Mouse (Mus musculus): ENCODE results near the gene Itga9. TPM values are rescaled to one million over a fixed set of nuclear protein-coding genes. Genes with fewer than 3 reads are reported as not detected.

Itga9 gene
- polyA plus RNA-seq, 1 experiment from 2014 or later: 6.3 TPM

- no peak overlapping the region for H3K9ac ChIP-seq (ENCODE audit: low read depth, low read length)
- no peaks in the 10 kb centered on the region for H3K4me1 ChIP-seq (replicated peaks; ENCODE audit: control insufficient read depth, insufficient read depth, low read length)
- DNase-seq (ENCODE audit: low spot score) (no peak), ATAC-seq (ENCODE audit: low FRiP score) (no peak)
- no peaks in the 10 kb centered on the region for H3K36me3 ChIP-seq (ENCODE audit: control insufficient read depth, insufficient read depth, low read length)
- no peak overlapping the region for H3K27ac ChIP-seq (ENCODE audit: low read depth, low read length)
- H3K4me3 ChIP-seq (ENCODE audit: low read depth, low read length): no peak overlapping the region
- 78% methylated on average over 3 of the region's 3 CpGs for WGBS
- no peaks in the 10 kb centered on the region for H3K27me3 ChIP-seq (ENCODE audit: control insufficient read depth, insufficient read depth, low read length)
- H3K4me2 ChIP-seq (replicated peaks; ENCODE audit: low read depth, low read length): no peak overlapping the region
- H3K9me3 ChIP-seq (ENCODE audit: control insufficient read depth, low read length): no peaks in the 10 kb centered on the region; the same call in 1 of the 2 replicates
These were observed 59.6 kb downstream of the Itga9 start for GRCm38 (mm10) chr9:118666069-118666468.

DNA sequence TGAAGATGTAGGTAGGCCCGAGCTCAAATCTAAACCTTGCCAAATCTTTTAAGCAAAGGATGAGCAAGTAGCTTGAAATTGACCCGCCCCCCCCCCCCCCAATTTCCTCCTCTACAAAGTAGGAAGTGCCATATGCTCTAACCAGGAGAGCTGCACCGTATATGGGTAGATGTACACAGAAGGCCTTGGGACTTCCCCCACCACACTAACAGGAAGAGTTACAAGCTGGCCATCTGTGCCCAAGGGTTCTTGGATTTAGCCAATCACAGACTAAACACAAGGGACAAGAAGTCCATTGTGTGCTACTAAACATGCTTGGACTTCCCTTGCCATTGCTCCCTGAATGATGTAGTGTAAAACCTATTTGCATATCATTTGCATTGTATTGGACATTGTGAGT lies 63.2 kb downstream of the Itga9 start:
- no peak overlapping the region for H3K9ac ChIP-seq (ENCODE audit: low read depth, low read length)
- no peak overlapping the region for H3K4me3 ChIP-seq (ENCODE audit: low read depth, low read length)
- no peak overlapping the region for H3K27ac ChIP-seq (ENCODE audit: low read depth, low read length)
- DNase-seq (ENCODE audit: low spot score) (no peak), ATAC-seq (ENCODE audit: low FRiP score) (no peak)
- no peaks in the 10 kb centered on the region; the same call in 1 of the 2 replicates for H3K9me3 ChIP-seq (ENCODE audit: control insufficient read depth, low read length)
- no peaks in the 10 kb centered on the region for H3K27me3 ChIP-seq (ENCODE audit: control insufficient read depth, insufficient read depth, low read length)
- H3K4me1 ChIP-seq (replicated peaks; ENCODE audit: control insufficient read depth, insufficient read depth, low read length): no peaks in the 10 kb centered on the region
- H3K4me2 ChIP-seq (replicated peaks; ENCODE audit: low read depth, low read length): no peak overlapping the region
- 69% methylated on average over 3 of the region's 3 CpGs for WGBS
- no peaks in the 10 kb centered on the region for H3K36me3 ChIP-seq (ENCODE audit: control insufficient read depth, insufficient read depth, low read length)

GRCm38 (mm10) chr9:118674277-118674676 lies 67.8 kb downstream of the Itga9 start:
- no peak overlapping the region for H3K9ac ChIP-seq (ENCODE audit: low read depth, low read length)
- ATAC-seq (ENCODE audit: low FRiP score) (no peak), DNase-seq (ENCODE audit: low spot score) (no peak)
- H3K36me3 ChIP-seq (ENCODE audit: control insufficient read depth, insufficient read depth, low read length): no peaks in the 10 kb centered on the region
- H3K4me2 ChIP-seq (replicated peaks; ENCODE audit: low read depth, low read length): no peak overlapping the region
- 72% methylated on average over 12 of the region's 12 CpGs for WGBS
- no peaks in the 10 kb centered on the region for H3K27me3 ChIP-seq (ENCODE audit: control insufficient read depth, insufficient read depth, low read length)
- H3K4me3 ChIP-seq (ENCODE audit: low read depth, low read length): no peak overlapping the region
- no peak overlapping the region for H3K27ac ChIP-seq (ENCODE audit: low read depth, low read length)
- 0 out of 2 replicates have a peak, but pooled peaks cover 4% of the 10 kb centered on the region for H3K4me1 ChIP-seq (replicated peaks; ENCODE audit: control insufficient read depth, insufficient read depth, low read length)
- H3K9me3 ChIP-seq (ENCODE audit: control insufficient read depth, low read length): no peaks in the 10 kb centered on the region; the same call in 1 of the 2 replicates

- no peak overlapping the region for H3K9ac ChIP-seq (ENCODE audit: low read depth, low read length)
- H3K4me1 ChIP-seq (replicated peaks; ENCODE audit: control insufficient read depth, insufficient read depth, low read length): 0 out of 2 replicates have a peak, but pooled peaks cover 4% of the 10 kb centered on the region
- DNase-seq (ENCODE audit: low spot score) (peak; percentile 36), ATAC-seq (ENCODE audit: low FRiP score) (no peak)
- 86% methylated on average over 19 of the region's 22 CpGs for WGBS
- H3K9me3 ChIP-seq (ENCODE audit: control insufficient read depth, low read length): no peaks in the 10 kb centered on the region; the same call in 1 of the 2 replicates
- no peak overlapping the region for H3K27ac ChIP-seq (ENCODE audit: low read depth, low read length)
- H3K27me3 ChIP-seq (ENCODE audit: control insufficient read depth, insufficient read depth, low read length): no peaks in the 10 kb centered on the region
- no peak overlapping the region for H3K4me3 ChIP-seq (ENCODE audit: low read depth, low read length)
- no peak overlapping the region for H3K4me2 ChIP-seq (replicated peaks; ENCODE audit: low read depth, low read length)
- H3K36me3 ChIP-seq (ENCODE audit: control insufficient read depth, insufficient read depth, low read length): no peaks in the 10 kb centered on the region
These were observed 68.3 kb downstream of the Itga9 start for GRCm38 (mm10) chr9:118674761-118675160.

DNA sequence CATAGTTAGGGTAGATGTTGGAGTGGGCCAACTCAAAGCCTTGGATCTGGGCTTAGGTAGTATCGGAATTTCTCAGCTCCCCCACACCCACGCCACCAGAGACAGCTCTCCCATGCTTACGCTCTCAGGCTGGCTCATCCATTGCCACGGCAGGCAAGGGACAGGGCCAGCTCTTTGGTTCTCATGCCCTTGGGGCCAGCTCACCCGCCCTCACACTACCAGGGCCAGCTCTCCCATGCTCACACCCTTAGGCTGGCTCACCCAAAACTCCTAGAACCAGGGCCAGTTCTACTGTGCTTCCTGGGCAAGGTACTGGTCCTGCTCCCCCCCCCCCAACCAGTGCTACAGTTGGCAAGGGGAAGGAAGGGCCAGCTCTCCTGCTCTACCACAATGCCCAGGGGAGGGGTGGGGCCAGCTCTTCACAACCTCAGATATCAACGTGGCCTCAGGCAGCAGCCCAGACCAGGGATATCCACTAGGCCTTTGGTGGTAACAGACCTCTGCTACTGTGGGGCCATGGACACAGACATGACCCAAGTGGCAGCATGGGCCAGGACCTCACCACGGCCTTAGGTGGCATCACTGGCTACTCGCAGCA lies 69.2 kb downstream of the Itga9 start:
- H3K9me3 ChIP-seq (ENCODE audit: control insufficient read depth, low read length): no peaks in the 10 kb centered on the region; the same call in 1 of the 2 replicates
- H3K27me3 ChIP-seq (ENCODE audit: control insufficient read depth, insufficient read depth, low read length): no peaks in the 10 kb centered on the region
- no peak for ATAC-seq (ENCODE audit: low FRiP score)
- no peaks in the 10 kb centered on the region for H3K36me3 ChIP-seq (ENCODE audit: control insufficient read depth, insufficient read depth, low read length)
- H3K27ac ChIP-seq (ENCODE audit: low read depth, low read length): no peak overlapping the region
- H3K9ac ChIP-seq (ENCODE audit: low read depth, low read length): no peak overlapping the region
- H3K4me2 ChIP-seq (replicated peaks; ENCODE audit: low read depth, low read length): no peak overlapping the region
- H3K4me1 ChIP-seq (replicated peaks; ENCODE audit: control insufficient read depth, insufficient read depth, low read length): 0 out of 2 replicates have a peak, but pooled peaks cover 4% of the 10 kb centered on the region
- DNase-seq (ENCODE audit: low spot score): no peak
- WGBS: 91% methylated on average over 8 of the region's 8 CpGs
- H3K4me3 ChIP-seq (ENCODE audit: low read depth, low read length): no peak overlapping the region

DNA sequence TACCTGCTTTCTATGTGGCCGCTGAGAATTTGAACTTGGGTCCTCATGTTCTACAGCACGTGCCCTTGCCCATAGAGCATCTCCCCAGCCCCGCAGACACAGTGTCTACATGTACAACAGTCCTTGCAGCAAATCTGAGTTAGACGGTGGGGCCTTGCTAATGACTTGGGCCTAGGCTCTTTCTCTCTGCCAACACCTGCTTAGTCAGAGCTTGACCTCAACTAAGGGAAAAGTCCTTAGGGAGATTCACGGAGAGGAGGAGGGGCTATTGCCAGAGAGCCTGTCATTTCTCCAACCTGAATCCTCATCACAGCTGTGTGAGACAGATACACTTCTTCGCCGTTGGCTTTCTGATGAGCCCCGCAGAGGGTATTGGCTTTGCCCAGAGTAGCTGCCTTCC lies 70.2 kb downstream of the Itga9 start:
- Histone ChIP-seq H3K27ac (ENCODE audit: low read depth, low read length) (no peak overlapping the region), H3K4me1 (replicated peaks; ENCODE audit: control insufficient read depth, insufficient read depth, low read length) (0 out of 2 replicates have a peak, but pooled peaks cover 4% of the 10 kb centered on the region), H3K4me3 (ENCODE audit: low read depth, low read length) (no peak overlapping the region), H3K36me3 (ENCODE audit: control insufficient read depth, insufficient read depth, low read length) (no peaks in the 10 kb centered on the region), H3K9me3 (ENCODE audit: control insufficient read depth, low read length) (no peaks in the 10 kb centered on the region), H3K4me2 (replicated peaks; ENCODE audit: low read depth, low read length) (no peak overlapping the region), H3K9ac (ENCODE audit: low read depth, low read length) (no peak overlapping the region), H3K27me3 (ENCODE audit: control insufficient read depth, insufficient read depth, low read length) (no peaks in the 10 kb centered on the region)
- 79% methylated on average over 8 of the region's 8 CpGs for WGBS
- ATAC-seq (ENCODE audit: low FRiP score): no peak
- DNase-seq (ENCODE audit: low spot score): no peak

DNA sequence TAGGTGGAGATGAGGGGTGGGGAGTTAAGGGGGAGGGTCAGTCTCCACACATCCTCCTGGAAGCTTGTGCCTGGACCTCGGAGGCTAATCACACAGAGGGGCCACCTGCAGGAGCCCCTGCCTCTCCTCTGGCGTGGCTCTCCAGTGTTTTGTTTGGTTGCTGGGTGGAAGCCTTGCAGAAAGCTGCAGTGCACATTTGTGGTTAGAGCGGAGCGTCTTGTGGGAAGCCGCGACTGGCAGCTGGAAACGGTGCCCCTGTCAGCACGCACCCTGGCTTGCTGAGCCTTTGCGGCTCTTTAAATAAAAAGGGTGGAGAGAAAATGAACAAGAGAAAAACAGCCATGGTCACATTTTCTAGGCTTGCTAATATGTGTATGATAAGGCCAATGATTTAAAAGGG lies 70.9 kb downstream of the Itga9 start:
- Histone ChIP-seq H3K27ac (ENCODE audit: low read depth, low read length) (no peak overlapping the region), H3K9ac (ENCODE audit: low read depth, low read length) (no peak overlapping the region), H3K36me3 (ENCODE audit: control insufficient read depth, insufficient read depth, low read length) (no peaks in the 10 kb centered on the region), H3K27me3 (ENCODE audit: control insufficient read depth, insufficient read depth, low read length) (no peaks in the 10 kb centered on the region), H3K9me3 (ENCODE audit: control insufficient read depth, low read length) (no peaks in the 10 kb centered on the region), H3K4me2 (replicated peaks; ENCODE audit: low read depth, low read length) (no peak overlapping the region), H3K4me3 (ENCODE audit: low read depth, low read length) (no peak overlapping the region), H3K4me1 (replicated peaks; ENCODE audit: control insufficient read depth, insufficient read depth, low read length) (0 out of 2 replicates have a peak, but pooled peaks cover 4% of the 10 kb centered on the region)
- ATAC-seq (ENCODE audit: low FRiP score): no peak
- 57% methylated on average over 9 of the region's 9 CpGs for WGBS
- DNase-seq (ENCODE audit: low spot score): no peak

- no peaks in the 10 kb centered on the region for H3K27me3 ChIP-seq (ENCODE audit: control insufficient read depth, insufficient read depth, low read length)
- H3K9ac ChIP-seq (ENCODE audit: low read depth, low read length): no peak overlapping the region
- H3K36me3 ChIP-seq (ENCODE audit: control insufficient read depth, insufficient read depth, low read length): no peaks in the 10 kb centered on the region
- H3K4me3 ChIP-seq (ENCODE audit: low read depth, low read length): no peak overlapping the region
- H3K27ac ChIP-seq (ENCODE audit: low read depth, low read length): no peak overlapping the region
- no peaks in the 10 kb centered on the region for H3K9me3 ChIP-seq (ENCODE audit: control insufficient read depth, low read length)
- 59% methylated on average over 15 of the region's 15 CpGs for WGBS
- H3K4me1 ChIP-seq (replicated peaks; ENCODE audit: control insufficient read depth, insufficient read depth, low read length): 0 out of 2 replicates have a peak, but pooled peaks cover 4% of the 10 kb centered on the region
- no peak for ATAC-seq (ENCODE audit: low FRiP score)
- H3K4me2 ChIP-seq (replicated peaks; ENCODE audit: low read depth, low read length): no peak overlapping the region
- peak; percentile 24 for DNase-seq (ENCODE audit: low spot score)
These were observed 71.7 kb downstream of the Itga9 start for GRCm38 (mm10) chr9:118678020-118678750.

DNA sequence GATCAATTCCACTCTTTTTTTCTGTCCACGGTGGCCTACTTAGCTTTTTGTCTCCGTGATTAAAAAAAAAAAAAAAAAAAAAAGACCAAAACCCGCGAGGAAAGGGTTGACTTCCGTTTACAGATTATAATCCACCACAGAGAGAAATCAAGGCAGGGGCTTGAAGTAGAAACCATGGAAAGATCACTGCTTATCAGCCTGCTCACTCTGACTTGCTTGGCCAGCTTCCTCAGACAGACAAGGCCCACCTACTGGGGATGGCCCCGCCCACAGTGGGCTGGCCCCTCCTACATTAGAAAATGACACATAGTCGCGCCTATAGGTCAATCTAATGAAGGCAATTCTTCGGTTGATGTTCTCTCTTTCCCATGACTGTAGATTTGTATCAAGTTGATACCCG lies 72.3 kb downstream of the Itga9 start:
- H3K27ac ChIP-seq (ENCODE audit: low read depth, low read length): no peak overlapping the region
- H3K27me3 ChIP-seq (ENCODE audit: control insufficient read depth, insufficient read depth, low read length): no peaks in the 10 kb centered on the region
- no peak overlapping the region for H3K4me2 ChIP-seq (replicated peaks; ENCODE audit: low read depth, low read length)
- H3K4me1 ChIP-seq (replicated peaks; ENCODE audit: control insufficient read depth, insufficient read depth, low read length): 0 out of 2 replicates have a peak, but pooled peaks cover 4% of the 10 kb centered on the region
- H3K4me3 ChIP-seq (ENCODE audit: low read depth, low read length): no peak overlapping the region
- H3K36me3 ChIP-seq (ENCODE audit: control insufficient read depth, insufficient read depth, low read length): no peaks in the 10 kb centered on the region
- ATAC-seq (ENCODE audit: low FRiP score) (no peak), DNase-seq (ENCODE audit: low spot score) (no peak)
- H3K9ac ChIP-seq (ENCODE audit: low read depth, low read length): no peak overlapping the region
- 74% methylated on average over 10 of the region's 10 CpGs for WGBS
- H3K9me3 ChIP-seq (ENCODE audit: control insufficient read depth, low read length): no peaks in the 10 kb centered on the region

Measured in hindbrain, embryonic 11.5 days (tissue).